Mouse (Mus musculus): ENCODE results near the gene Clspn. TPM values are rescaled to one million over a fixed set of nuclear protein-coding genes. Genes with fewer than 3 reads are reported as not detected.

Clspn gene
- total and polyA plus RNA-seq, 3 experiments, result 42.0 to 618 (median 64.0) TPM

DNA sequence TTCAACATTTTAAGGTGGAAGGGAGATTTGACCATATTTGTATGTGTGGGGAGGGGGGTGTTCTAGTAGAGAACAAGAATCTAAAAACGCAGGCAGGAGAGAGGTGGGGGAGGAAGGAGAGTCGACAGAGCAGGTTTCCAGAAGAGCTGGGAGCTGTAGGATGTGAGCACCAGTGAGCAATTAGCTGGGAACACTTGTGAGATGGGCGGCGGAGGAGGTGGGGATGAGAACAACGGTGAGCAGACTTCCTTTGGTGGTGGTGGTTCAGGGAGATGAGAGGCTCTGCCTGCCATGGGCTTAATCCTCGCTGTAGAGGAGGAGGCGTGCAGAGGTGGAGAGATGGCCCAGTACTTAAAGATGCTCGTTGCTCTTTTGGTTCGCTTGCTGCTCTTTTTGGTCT, 85.2 kb downstream of the Clspn start:
- Histone ChIP-seq H3K9ac (ENCODE audit: control insufficient read depth, low read depth, low read length, poor library complexity, severe bottlenecking) (no peak overlapping the region), H3K9me3 (replicated peaks; ENCODE audit: insufficient read depth, low read length) (no peaks in the 10 kb centered on the region), H3K79me2 (ENCODE audit: control insufficient read depth, insufficient read depth, low read length, poor library complexity) (no peaks in the 10 kb centered on the region), H3K4me3 (ENCODE audit: control insufficient read depth in 1 of 2, insufficient read depth in 1 of 2, low read depth in 2 of 2, low read length in 2 of 2) (no peak overlapping the region), H3K4me1 (ENCODE audit: control insufficient read depth in 1 of 2, insufficient read depth in 2 of 2, low read length in 2 of 2) (no peaks in the 10 kb centered on the region), H3K27me3 (ENCODE audit: control insufficient read depth in 1 of 2, insufficient read depth in 2 of 2, low read length in 2 of 2) (peaks cover 0 to 11% of the 10 kb centered on the region in 2 experiments; a peak in 3 of 4 replicates), H3K27ac (ENCODE audit: control insufficient read depth, low read depth, low read length) (no peak overlapping the region), H3K36me3 (ENCODE audit: control insufficient read depth in 1 of 2, insufficient read depth in 2 of 2, low read length in 2 of 2) (no peaks in the 10 kb centered on the region)
- TF ChIP-seq KAT2A (conservative IDR thresholded peaks at IDR 0.05; ENCODE audit: low read depth, low read length) (no peak), MYB (IDR thresholded peaks at IDR 0.05; ENCODE audit: low read depth, low read length) (no peak), BHLHE40 (IDR thresholded peaks at IDR 0.05; ENCODE audit: borderline replicate concordance, low read depth, low read length) (no peak), MYC (IDR thresholded peaks at IDR 0.05; ENCODE audit: low read depth, low read length) (no peak), MAFK (IDR thresholded peaks at IDR 0.05; ENCODE audit: borderline replicate concordance, low read depth, low read length) (no peak), MAX (IDR thresholded peaks at IDR 0.05; ENCODE audit: low read length) (no peak), MAZ (IDR thresholded peaks at IDR 0.05; ENCODE audit: low read depth, low read length) (no peak), SIN3A (IDR thresholded peaks at IDR 0.05; ENCODE audit: low read length) (no peak), POLR2AphosphoS2 (IDR thresholded peaks at IDR 0.05; ENCODE audit: low read length) (no peak)
- no peak for DNase-seq (ENCODE audit: low read depth, low spot score)

Other genes with a start within 250 kb of the Clspn start
- gene Adprhl2, start 235.2 kb upstream of the Clspn start, total RNA-seq (2012; rRNA removed), result 53.2 and 62.0 TPM in 2 replicates
- gene Adprhl2, start 235.2 kb upstream of the Clspn start, polyA plus RNA-seq (2012; ENCODE audit: insufficient read depth in 1 of 2, insufficient read length in 2 of 2, low read depth in 1 of 2, low replicate concordance in 2 of 2, missing spikeins in 1 of 2), result 10 to 100 TPM in 1 of 2 experiments, not detected in 1; 53.7 TPM
- 0.20 TPM in 1 of 2 replicates, not detected in the other for gene Tekt2, start 231.2 kb upstream of the Clspn start, total RNA-seq (2012; rRNA removed)
- gene Tekt2, start 231.2 kb upstream of the Clspn start, polyA plus RNA-seq (2012; ENCODE audit: insufficient read depth in 1 of 2, insufficient read length in 2 of 2, low read depth in 1 of 2, low replicate concordance in 2 of 2, missing spikeins in 1 of 2), result under 1 TPM in 1 of 2 experiments, not detected in 1; 0.25 TPM
- 6.0 and 7.3 TPM in 2 replicates for gene Ago3, start 127.4 kb upstream of the Clspn start, total RNA-seq (2012; rRNA removed)
- gene Ago3, start 127.4 kb upstream of the Clspn start, polyA plus RNA-seq (2012; ENCODE audit: insufficient read depth in 1 of 2, insufficient read length in 2 of 2, low read depth in 1 of 2, low replicate concordance in 2 of 2, missing spikeins in 1 of 2), result 1 to 10 TPM in 1 of 2 experiments, not detected in 1; 7.9 TPM
- gene Ago1, start 88.4 kb upstream of the Clspn start, total RNA-seq (2012; rRNA removed), result 5.4 and 6.0 TPM in 2 replicates
- 100 to 1,000 TPM in 1 of 2 experiments, 10 to 100 TPM in 1; 15.4 to 312 TPM for gene Ago1, start 88.4 kb upstream of the Clspn start, polyA plus RNA-seq (2012; ENCODE audit: insufficient read depth in 1 of 2, insufficient read length in 2 of 2, low read depth in 1 of 2, low replicate concordance in 2 of 2, missing spikeins in 1 of 2)
- 0.39 and 0.42 TPM in 2 replicates for gene Ago4, start 23.5 kb upstream of the Clspn start, total RNA-seq (2012; rRNA removed)
- 1 to 10 TPM in 1 of 2 experiments, not detected in 1; 1.8 TPM for gene Ago4, start 23.5 kb upstream of the Clspn start, polyA plus RNA-seq (2012; ENCODE audit: insufficient read depth in 1 of 2, insufficient read length in 2 of 2, low read depth in 1 of 2, low replicate concordance in 2 of 2, missing spikeins in 1 of 2)
- not detected in 2 replicates for gene 5730409E04Rik, start 52.9 kb downstream of the Clspn start, total RNA-seq (2012; rRNA removed)
- gene 5730409E04Rik, start 52.9 kb downstream of the Clspn start, polyA plus RNA-seq (2012; ENCODE audit: insufficient read depth in 1 of 2, insufficient read length in 2 of 2, low read depth in 1 of 2, low replicate concordance in 2 of 2, missing spikeins in 1 of 2), result not detected
- gene Psmb2, start 120.7 kb downstream of the Clspn start, total RNA-seq (2012; rRNA removed), result 201 and 224 TPM in 2 replicates
- gene Psmb2, start 120.7 kb downstream of the Clspn start, polyA plus RNA-seq (2012; ENCODE audit: insufficient read depth in 1 of 2, insufficient read length in 2 of 2, low read depth in 1 of 2, low replicate concordance in 2 of 2, missing spikeins in 1 of 2), result 100 to 1,000 TPM in 1 of 2 experiments, not detected in 1; 433 TPM
- gene Tfap2e, start 179.3 kb downstream of the Clspn start, total RNA-seq (2012; rRNA removed), result not detected in 2 replicates
- gene Tfap2e, start 179.3 kb downstream of the Clspn start, polyA plus RNA-seq (2012; ENCODE audit: insufficient read depth in 1 of 2, insufficient read length in 2 of 2, low read depth in 1 of 2, low replicate concordance in 2 of 2, missing spikeins in 1 of 2), result under 1 TPM in 1 of 2 experiments, not detected in 1; 0.03 TPM
- gene Ncdn, start 196.5 kb downstream of the Clspn start, total RNA-seq (2012; rRNA removed), result 24.3 and 27.3 TPM in 2 replicates
- 10 to 100 TPM in 1 of 2 experiments, not detected in 1; 36.2 TPM for gene Ncdn, start 196.5 kb downstream of the Clspn start, polyA plus RNA-seq (2012; ENCODE audit: insufficient read depth in 1 of 2, insufficient read length in 2 of 2, low read depth in 1 of 2, low replicate concordance in 2 of 2, missing spikeins in 1 of 2)
- gene AU040320, start 196.6 kb downstream of the Clspn start, total RNA-seq (2012; rRNA removed), result 9.7 and 10.2 TPM in 2 replicates
- 10 to 100 TPM in 1 of 2 experiments, not detected in 1; 17.1 TPM for gene AU040320, start 196.6 kb downstream of the Clspn start, polyA plus RNA-seq (2012; ENCODE audit: insufficient read depth in 1 of 2, insufficient read length in 2 of 2, low read depth in 1 of 2, low replicate concordance in 2 of 2, missing spikeins in 1 of 2)

Measured in MEL (cell line).